Mouse (Mus musculus) hindbrain, embryonic 10.5 days (tissue): ENCODE results near the gene Vim. TPM values are rescaled to one million over a fixed set of nuclear protein-coding genes. Genes with fewer than 3 reads are reported as not detected.
"Not testable (repeated sequence)": the region's sequence is repeated elsewhere in the genome, so short reads cannot be mapped to it uniquely, and the experiment has no call there.

ENCODE experiments used
- DNase-seq: peaks from one replicate; pipeline ENCODE4 v3.0.0-alpha.2; 2017; ENCODE audit warnings: low spot score
- H3K27ac ChIP-seq: fragments of 300-500 bp; sonication (generic); 2 replicates; pipeline ENCODE4 v1.5.1; 2016; ENCODE audit warnings: mild to moderate bottlenecking, moderate library complexity
- H3K27me3 ChIP-seq: fragments of 300-500 bp; sonication (generic); 2 replicates; pipeline ENCODE4 v1.6.1; 2016; ENCODE audit warnings: mild to moderate bottlenecking; ENCODE audit not compliant: poor library complexity, insufficient read depth, severe bottlenecking
- H3K36me3 ChIP-seq: fragments of 300-500 bp; sonication (generic); 2 replicates; pipeline ENCODE4 v1.6.1; 2016; ENCODE audit warnings: mild to moderate bottlenecking, moderate library complexity
- H3K4me1 ChIP-seq: fragments of 300-500 bp; sonication (generic); replicated peaks from 2 replicates; pipeline ENCODE4 v1.6.1; 2016; ENCODE audit warnings: mild to moderate bottlenecking
- H3K4me3 ChIP-seq: fragments of 300-500 bp; sonication (generic); 2 replicates; pipeline ENCODE4 v1.5.1; 2016; ENCODE audit warnings: mild to moderate bottlenecking, moderate library complexity
- H3K9me3 ChIP-seq: fragments of 300-500 bp; sonication (generic); 2 replicates; pipeline ENCODE4 v1.6.1; 2016; ENCODE audit warnings: mild to moderate bottlenecking, moderate library complexity
- WGBS: fragments of 180-500 bp; shearing (Covaris S2); methylation state at CpG from one replicate; pipeline ENCODE4 v1.1.7; 2016; 5-methylcytosine and 5-hydroxymethylcytosine counted together
- polyA plus RNA-seq: library from polyadenylated mRNA; unstranded; fragments of >200 nt; fragmentation: Nextera tagmentation; extraction: Ambion mirVana; gene quantifications from 2 replicates; pipeline ENCODE4 v1.2.1, GENCODE M21; 2016

The Vim gene
- polyA plus RNA-seq, 1 experiment from 2014 or later: 1,152 TPM

DNA sequence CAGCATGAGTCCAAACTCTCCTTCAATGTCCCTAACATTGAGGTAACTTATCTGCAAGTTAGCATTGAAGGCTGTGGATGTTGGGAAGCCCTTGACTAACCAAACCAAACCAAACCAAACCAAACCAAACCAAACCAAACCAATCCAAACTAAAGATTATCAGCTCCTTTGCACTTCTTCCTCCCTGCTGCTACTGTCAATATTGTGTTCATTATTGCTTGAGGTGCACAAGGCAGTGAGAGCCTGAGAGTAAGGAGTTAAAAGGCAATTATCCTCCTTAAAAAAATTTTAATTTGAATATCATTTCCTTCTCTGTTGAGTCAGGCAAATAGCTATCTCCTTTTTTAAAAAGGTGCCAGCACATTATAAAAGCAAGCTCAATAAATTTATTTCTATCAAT, 29.4 kb downstream of the Vim start:
- Histone ChIP-seq H3K36me3 (no peaks in the 10 kb centered on the region), H3K4me1 (no peaks in the 10 kb centered on the region), H3K27ac (no peak overlapping the region), H3K27me3 (no peaks in the 10 kb centered on the region), H3K9me3 (no peaks in the 10 kb centered on the region), H3K4me3 (no peak overlapping the region)
- DNase-seq: no peak

DNA sequence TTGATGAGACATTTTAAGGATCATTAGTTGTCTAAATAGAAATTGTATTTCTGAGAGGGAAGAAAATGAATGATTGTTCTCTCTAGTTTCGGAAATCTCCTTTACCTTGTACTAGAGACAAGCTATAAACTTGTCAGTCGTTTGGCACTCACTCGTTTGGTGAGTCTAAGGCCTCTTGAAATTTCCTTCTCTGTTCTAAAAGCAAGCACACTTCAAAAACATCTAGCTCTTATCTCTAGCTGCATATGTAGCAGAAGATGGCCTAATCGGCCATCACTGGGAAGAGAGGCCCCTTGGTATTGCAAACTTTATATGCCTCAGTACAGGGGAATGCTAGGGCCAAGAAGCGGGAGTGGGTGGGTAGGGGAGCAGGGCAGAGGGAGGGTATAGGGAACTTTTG, 29.9 kb downstream of the Vim start:
- not testable (repeated sequence) for H3K36me3 ChIP-seq, H3K27me3 ChIP-seq, H3K4me3 ChIP-seq, H3K4me1 ChIP-seq, DNase-seq, H3K27ac ChIP-seq, H3K9me3 ChIP-seq
- WGBS: 87% methylated on average over 5 of the region's 5 CpGs

DNA sequence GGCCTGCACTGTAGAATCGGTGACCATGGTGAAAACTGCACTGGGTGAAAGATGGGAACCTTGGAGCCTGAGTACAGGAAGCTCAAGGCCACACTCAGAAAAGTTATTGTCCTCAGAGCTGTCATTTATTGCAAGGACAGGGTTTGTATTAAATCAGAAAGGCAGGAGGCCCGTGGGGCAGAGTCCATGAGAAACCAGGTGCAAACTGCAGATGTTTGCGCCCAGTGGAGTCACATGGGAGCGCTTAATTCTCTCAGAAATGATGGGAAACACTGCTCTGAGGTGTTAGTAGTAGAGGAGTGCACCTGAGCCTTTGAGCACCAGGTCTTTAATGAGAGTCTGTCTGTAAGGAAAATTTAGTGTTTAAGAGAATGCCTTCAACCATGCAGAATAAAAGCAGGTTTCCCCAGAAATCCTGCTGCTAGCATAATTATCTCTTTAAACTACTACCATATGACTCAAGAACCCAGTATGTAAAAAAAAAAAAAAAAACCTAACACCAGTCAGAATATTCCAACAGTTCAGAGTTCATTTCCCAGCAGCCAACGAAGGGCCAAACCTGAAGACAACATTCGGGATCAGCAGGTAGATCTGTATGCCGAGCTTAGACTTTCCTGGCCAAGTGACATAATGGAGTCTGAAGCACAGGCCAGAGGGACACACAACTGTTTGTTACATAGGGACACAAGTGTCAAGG, 56.6 kb downstream of the Vim start:
- 85% methylated on average over 7 of the region's 7 CpGs for WGBS
- Histone ChIP-seq H3K27ac (no peak overlapping the region), H3K9me3 (no peaks in the 10 kb centered on the region), H3K27me3 (no peaks in the 10 kb centered on the region), H3K4me3 (no peak overlapping the region), H3K36me3 (no peaks in the 10 kb centered on the region), H3K4me1 (no peaks in the 10 kb centered on the region)
- DNase-seq: no peak

Other genes with a start within 250 kb of the Vim start
- gene Cubn, start 82.1 kb upstream of the Vim start, polyA plus RNA-seq: 0.27 and 0.30 TPM in 2 replicates
- gene Trdmt1, start 29.3 kb upstream of the Vim start, polyA plus RNA-seq: 8.4 and 8.7 TPM in 2 replicates
- 0.19 and 0.47 TPM in 2 replicates for gene St8sia6, start 220.1 kb downstream of the Vim start, polyA plus RNA-seq